Mouse (Mus musculus): Measurements from ENCODE around the gene Hpgd. TPM values are rescaled to one million over a fixed set of nuclear protein-coding genes. Genes with fewer than 3 reads are reported as not detected.

Gene Hpgd
- polyA plus RNA-seq, 1 experiment from 2014 or later: 64.8 TPM

DNA sequence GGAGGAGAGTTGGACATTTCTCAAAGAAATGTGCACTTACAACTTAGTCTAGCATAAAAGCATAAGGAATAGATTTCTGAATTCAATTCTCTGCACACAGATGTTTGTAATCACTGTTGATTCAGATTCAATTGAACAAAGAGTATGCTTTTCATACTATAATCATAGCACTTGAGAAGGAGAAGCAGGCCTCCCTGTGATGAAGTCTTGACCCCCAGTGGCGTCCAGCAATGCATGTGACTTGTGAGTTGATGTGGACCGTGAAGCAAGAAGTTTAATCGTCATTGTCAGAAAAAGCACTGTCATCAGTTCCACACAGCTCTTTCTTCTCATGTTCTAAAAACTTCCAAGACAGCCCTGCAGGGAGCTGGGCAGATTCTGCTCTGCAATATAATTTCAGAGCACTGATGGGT is 33.8 kb downstream of the Hpgd start:
- no peak for ATAC-seq (ENCODE audit: insufficient read depth, low FRiP score, low read depth)
- H3K4me1 ChIP-seq: no peaks in the 10 kb centered on the region
- H3K9me3 ChIP-seq: no peaks in the 10 kb centered on the region
- no peak overlapping the region for H3K9ac ChIP-seq
- no peak overlapping the region for H3K4me2 ChIP-seq
- H3K27me3 ChIP-seq (replicated peaks): no peaks in the 10 kb centered on the region
- no peak overlapping the region for H3K27ac ChIP-seq
- H3K4me3 ChIP-seq (replicated peaks): no peak overlapping the region
- 61% methylated on average over 3 of the region's 3 CpGs for WGBS
- H3K36me3 ChIP-seq: no peaks in the 10 kb centered on the region

DNA sequence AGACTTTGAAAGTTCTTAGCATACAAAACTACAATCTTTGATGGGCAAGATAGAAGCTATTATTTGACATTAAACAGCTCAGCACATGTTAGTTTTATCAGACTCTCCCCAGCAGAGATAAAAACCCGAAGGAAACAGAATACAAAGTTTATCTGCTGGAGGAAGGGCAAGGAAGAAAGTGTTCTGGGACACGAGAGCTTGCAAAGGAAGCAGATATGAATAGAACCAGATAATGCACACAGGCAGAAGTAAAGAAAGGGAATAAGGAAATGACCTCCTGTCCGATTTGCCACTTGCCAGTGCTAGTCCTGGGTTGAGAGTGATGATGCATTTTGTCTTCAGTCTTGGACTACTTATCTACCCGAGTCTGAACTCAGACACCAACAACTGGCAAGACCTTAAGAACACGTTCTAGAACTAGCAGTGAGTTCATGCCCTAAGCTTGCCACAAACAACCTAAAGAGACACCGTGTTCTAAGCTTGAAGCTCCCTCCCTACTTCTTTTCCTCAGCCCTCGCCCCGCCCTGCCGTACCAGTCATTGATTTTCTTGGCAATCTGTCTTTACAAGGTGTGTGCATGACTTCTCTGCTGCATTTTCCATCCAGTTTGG is 41.1 kb downstream of the Hpgd start:
- no peak overlapping the region for H3K4me2 ChIP-seq
- H3K4me1 ChIP-seq: no peaks in the 10 kb centered on the region
- no peak overlapping the region for H3K4me3 ChIP-seq (replicated peaks)
- H3K9ac ChIP-seq: no peak overlapping the region
- ATAC-seq (ENCODE audit: insufficient read depth, low FRiP score, low read depth): no peak
- WGBS: 66% methylated on average over 9 of the region's 9 CpGs
- H3K27ac ChIP-seq: no peak overlapping the region
- no peaks in the 10 kb centered on the region for H3K36me3 ChIP-seq
- no peaks in the 10 kb centered on the region for H3K9me3 ChIP-seq
- no peaks in the 10 kb centered on the region for H3K27me3 ChIP-seq (replicated peaks)

DNA sequence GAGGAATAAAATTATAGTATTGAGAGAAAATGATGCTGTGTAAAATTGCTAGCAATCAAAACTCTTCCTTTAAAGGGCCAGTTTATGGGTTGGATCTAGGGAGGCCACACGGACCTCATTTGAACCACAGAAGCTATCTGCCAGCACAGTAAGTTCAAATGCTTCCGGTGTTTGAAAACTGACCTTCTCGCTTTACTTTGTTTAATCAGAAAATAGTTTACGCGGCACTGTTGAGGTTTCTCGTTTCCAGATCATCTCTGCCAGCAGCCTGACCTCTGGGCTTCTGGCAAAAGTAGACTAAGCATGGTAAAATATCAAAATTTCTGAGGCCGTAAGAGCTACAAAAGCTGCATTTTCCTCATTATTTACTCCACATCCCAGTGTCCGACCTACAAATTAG is 42.4 kb downstream of the Hpgd start:
- whole genome bisulfite sequencing: 56% methylated on average over 8 of the region's 8 CpGs
- H3K4me3 ChIP-seq (replicated peaks): no peak overlapping the region
- no peaks in the 10 kb centered on the region for H3K4me1 ChIP-seq
- no peak for ATAC-seq (ENCODE audit: insufficient read depth, low FRiP score, low read depth)
- no peaks in the 10 kb centered on the region for H3K36me3 ChIP-seq
- H3K27me3 ChIP-seq (replicated peaks): no peaks in the 10 kb centered on the region
- H3K4me2 ChIP-seq: no peak overlapping the region
- H3K9ac ChIP-seq: no peak overlapping the region
- H3K9me3 ChIP-seq: no peaks in the 10 kb centered on the region
- no peak overlapping the region for H3K27ac ChIP-seq

DNA sequence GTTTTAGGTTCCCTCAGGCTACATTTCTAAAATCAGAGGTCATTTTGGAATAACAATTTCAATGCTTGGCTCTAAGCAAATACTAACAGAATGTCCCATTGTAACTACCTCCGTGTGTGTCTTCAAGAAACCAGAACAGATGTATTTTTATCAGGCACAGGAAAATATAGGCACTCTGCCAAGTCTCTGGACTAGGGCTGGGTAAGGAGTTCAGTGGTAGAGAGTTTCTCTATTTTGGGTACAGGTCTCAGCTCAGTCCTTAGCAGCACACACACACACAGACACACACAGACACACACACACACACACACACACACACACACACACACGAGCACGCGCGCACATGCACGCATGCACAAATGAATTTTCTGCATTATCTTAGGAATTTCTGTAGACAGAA is 49.1 kb downstream of the Hpgd start:
- Histone ChIP-seq H3K9ac (no peak overlapping the region), H3K4me2 (no peak overlapping the region), H3K27ac (no peak overlapping the region; the same call in 1 of the 2 replicates), H3K9me3 (no peaks in the 10 kb centered on the region), H3K36me3 (no peaks in the 10 kb centered on the region), H3K4me1 (peaks cover 6% of the 10 kb centered on the region; the same call in 1 of the 2 replicates), H3K4me3 (replicated peaks) (no peak overlapping the region), H3K27me3 (replicated peaks) (no peaks in the 10 kb centered on the region)
- ATAC-seq (ENCODE audit: insufficient read depth, low FRiP score, low read depth): no peak
- 74% methylated on average over 6 of the region's 6 CpGs for WGBS

DNA sequence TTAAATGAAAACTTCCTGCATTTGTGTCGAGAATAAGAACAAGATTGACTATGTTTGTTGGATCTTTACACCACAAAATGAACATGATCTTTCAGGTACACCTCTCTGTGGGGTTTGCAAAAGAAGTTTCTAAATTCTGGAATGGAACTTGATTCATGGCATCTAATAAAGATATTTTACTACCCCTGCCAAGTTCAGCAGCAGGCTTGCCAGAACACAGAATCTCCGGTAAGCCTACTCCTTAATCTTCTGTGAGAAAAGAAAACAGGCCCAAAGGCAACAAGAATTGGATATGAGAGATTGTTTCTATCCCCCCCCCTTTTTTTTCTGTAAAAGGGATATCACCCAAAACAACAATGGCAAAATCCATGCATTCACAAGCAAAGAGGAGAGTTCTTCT is 49.6 kb downstream of the Hpgd start:
- Histone ChIP-seq H3K9me3 (no peaks in the 10 kb centered on the region), H3K27me3 (replicated peaks) (no peaks in the 10 kb centered on the region), H3K4me3 (replicated peaks) (no peak overlapping the region), H3K27ac (no peak overlapping the region), H3K36me3 (no peaks in the 10 kb centered on the region), H3K4me1 (peaks cover 6% of the 10 kb centered on the region; the same call in 1 of the 2 replicates), H3K9ac (no peak overlapping the region), H3K4me2 (no peak overlapping the region)
- 54% methylated on average over 2 of the region's 2 CpGs for WGBS
- ATAC-seq (ENCODE audit: insufficient read depth, low FRiP score, low read depth): no peak

DNA sequence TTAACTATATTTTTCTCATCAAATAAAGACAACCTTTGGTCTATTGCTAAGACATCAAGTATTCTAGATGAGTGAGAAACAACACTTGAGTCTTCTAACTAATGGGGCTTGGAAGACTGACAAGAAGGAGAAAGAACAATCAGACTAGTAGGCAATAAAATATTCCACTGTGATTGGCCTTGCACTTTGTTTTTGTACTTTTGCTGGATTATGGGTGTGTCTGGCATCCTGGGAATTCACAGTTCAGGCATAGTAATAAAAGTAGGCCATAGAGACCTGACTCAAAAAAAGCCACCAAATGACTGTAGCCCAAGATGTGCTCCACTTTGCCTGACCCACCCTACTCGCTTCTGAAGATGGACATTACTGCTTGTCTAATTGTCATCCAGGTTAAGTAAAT is 50.0 kb downstream of the Hpgd start:
- Histone ChIP-seq H3K4me2 (no peak overlapping the region), H3K36me3 (no peaks in the 10 kb centered on the region), H3K9ac (no peak overlapping the region), H3K9me3 (no peaks in the 10 kb centered on the region), H3K4me1 (peaks cover 6% of the 10 kb centered on the region; the same call in 1 of the 2 replicates), H3K27ac (no peak overlapping the region), H3K4me3 (replicated peaks) (no peak overlapping the region), H3K27me3 (replicated peaks) (no peaks in the 10 kb centered on the region)
- ATAC-seq (ENCODE audit: insufficient read depth, low FRiP score, low read depth): no peak
- WGBS: 86% methylated on average over 1 of the region's 1 CpGs

DNA sequence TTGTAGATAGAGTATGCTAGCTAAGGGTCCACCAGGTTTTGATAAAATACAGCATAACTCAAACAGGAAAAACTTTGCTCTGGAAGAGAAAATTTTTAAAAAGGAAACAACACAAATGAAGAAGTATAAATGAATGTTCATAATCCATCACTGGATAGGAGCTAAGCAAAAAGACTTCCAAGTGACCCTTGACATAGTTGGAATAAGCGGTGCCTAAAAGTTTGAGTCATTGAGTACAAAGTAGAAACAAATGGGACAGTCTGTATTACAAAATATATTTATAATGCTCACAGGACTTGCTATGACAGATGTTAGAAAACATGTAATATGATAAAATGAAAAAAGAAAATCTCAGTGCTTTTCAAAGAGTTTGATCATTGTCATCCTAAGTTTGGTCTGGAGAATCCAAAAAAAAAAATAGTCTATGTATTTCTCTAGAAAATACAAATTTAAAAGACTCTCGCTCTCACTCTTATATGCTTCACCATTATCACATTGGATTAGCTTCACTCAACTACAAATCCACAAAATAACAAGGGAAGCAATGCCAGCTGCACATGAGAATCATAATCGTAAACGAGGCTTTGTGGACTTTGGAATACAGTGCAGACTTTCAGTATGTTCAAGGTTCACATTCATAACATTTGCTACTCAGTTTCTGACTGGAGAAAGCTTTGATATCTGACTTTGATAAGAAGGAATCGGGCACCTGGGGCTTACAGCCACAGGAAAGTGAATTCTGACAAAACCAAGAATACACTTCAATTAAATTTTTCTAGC is 51.4 kb downstream of the Hpgd start:
- Histone ChIP-seq H3K36me3 (no peaks in the 10 kb centered on the region), H3K9ac (no peak overlapping the region), H3K27ac (no peak overlapping the region), H3K4me2 (no peak overlapping the region), H3K4me1 (peaks cover 6% of the 10 kb centered on the region; the same call in 1 of the 2 replicates), H3K9me3 (no peaks in the 10 kb centered on the region), H3K4me3 (replicated peaks) (no peak overlapping the region), H3K27me3 (replicated peaks) (no peaks in the 10 kb centered on the region)
- 70% methylated on average over 5 of the region's 5 CpGs for WGBS
- ATAC-seq (ENCODE audit: insufficient read depth, low FRiP score, low read depth): no peak

DNA sequence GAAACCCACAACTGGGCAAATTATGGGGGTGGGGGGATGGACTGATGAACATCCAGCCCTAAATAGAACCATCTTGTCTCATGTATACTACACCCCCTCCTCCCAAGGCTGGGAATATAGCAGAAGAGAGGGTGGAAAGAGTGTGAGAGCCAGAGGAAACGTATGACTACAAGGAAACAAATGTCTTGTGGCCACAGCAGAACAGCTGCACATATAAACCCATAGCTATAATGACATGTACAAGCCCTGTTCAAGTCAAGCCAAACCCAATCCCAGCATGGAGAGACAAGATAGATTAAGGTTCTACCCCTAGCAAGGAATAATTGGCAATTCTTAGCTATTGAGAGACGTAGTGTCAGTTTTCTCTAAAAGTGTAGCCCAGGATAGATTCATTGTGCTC is 68.8 kb downstream of the Hpgd start:
- WGBS: 87% methylated on average over 2 of the region's 2 CpGs
- H3K9me3 ChIP-seq: no peaks in the 10 kb centered on the region
- H3K4me3 ChIP-seq (replicated peaks): no peak overlapping the region
- no peak overlapping the region for H3K9ac ChIP-seq
- H3K36me3 ChIP-seq: no peaks in the 10 kb centered on the region
- H3K4me1 ChIP-seq: no peaks in the 10 kb centered on the region
- no peaks in the 10 kb centered on the region for H3K27me3 ChIP-seq (replicated peaks)
- no peak overlapping the region for H3K4me2 ChIP-seq
- no peak for ATAC-seq (ENCODE audit: insufficient read depth, low FRiP score, low read depth)
- no peak overlapping the region for H3K27ac ChIP-seq
